Mouse (Mus musculus) embryo, embryonic 9.5 days (tissue): ENCODE data around the gene Tbkbp1.
"Not testable (repeated sequence)": the region's sequence is repeated elsewhere in the genome, so short reads cannot be mapped to it uniquely, and the experiment has no call there.

Experiments
- DNase-seq: peaks from one replicate; pipeline ENCODE4 v3.0.0-alpha.2; 2017; ENCODE audit errors: extremely low spot score

Tbkbp1 gene

DNA sequence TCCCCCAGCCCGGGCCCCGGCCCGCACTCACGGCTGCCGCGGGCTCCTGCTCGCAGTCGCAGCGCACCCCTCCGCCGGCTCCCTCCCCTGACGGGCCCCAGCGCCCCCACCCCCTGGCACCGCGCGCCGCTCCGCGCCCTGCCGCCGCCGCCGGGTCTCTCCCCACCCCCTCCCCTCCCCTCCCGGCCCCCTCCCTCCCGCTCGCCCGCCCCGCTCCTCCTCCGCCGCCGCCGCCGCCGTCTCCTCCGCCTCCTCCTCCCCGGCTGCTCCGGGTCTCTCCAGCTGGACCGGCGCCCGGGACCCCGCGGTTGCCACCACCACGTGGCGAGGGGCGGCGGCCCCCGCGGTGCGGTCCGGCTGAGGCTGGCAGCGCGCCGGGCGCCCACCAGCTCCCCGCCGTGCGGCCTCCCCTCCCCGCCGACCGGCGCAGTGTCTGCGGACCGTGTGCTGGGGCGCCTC is at the start of gene Tbkbp1:
Gene Tbkbp1 (minus strand): TSS at position 153 of the 459 bp plus-strand sequence.
- no peak for DNase-seq

DNA sequence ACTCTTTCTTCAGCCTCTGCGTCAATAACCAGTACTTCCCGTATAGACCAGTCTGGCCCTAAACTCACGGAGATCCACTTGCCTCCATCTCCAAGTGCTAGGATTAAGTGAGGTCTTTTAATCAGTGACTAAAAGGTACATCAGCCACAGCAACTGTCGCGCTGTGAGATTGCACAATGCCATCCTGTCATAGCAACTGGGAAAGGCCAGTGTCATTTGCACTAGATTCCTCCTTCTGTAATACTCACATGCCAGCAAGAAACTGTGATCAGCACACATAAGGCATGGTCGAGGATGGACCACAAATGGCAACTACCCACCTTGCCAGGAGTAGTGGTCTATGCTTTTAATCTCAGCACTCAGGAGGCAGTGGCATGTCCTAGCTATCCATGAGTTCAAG is 48.2 kb upstream of the Tbkbp1 start:
- DNase-seq = no peak

DNA sequence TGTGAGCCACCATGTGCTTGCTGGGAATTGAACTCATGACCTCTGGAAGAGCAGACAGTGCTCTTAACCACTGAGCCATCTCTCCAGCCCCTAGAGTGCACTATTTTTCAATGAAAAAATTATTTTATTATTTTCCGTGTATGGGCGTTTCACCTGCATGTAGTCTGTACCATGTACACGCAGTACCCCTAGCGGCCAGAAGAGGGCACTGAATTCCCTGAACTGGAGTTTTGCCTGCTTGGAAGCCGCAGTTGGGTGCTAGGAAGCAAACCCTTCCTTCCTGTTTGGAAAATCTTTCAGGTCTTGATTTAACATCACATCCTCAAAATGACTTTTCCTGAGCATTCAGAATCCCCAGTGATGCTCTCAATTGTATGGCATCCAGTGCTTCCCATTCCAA is 47.3 kb upstream of the Tbkbp1 start:
- DNase-seq = peak; percentile 52

- DNase-seq = no peak
These were observed 45.7 kb upstream of the Tbkbp1 start for GRCm38 (mm10) chr11:97197021-97197420.

DNA sequence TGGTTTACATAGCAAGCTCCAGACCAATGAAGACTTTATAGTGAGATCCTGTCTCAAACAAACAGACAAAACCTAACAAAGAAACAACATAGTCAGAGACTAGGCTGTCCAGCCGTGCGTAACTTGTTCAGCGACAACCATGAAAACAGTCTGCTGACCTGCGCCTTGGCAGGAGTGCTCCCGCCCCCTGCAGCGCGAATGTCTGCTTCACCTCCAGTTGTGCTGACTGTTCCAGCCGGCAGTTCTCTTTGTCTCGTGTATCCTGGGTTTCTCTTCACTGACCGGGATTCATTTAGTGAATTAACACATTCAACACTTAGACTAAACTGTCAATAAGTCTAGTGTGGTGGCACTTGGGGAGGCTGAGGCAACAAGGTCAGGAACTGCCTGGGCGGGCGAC is 45.2 kb upstream of the Tbkbp1 start:
- DNase-seq = no peak

DNA sequence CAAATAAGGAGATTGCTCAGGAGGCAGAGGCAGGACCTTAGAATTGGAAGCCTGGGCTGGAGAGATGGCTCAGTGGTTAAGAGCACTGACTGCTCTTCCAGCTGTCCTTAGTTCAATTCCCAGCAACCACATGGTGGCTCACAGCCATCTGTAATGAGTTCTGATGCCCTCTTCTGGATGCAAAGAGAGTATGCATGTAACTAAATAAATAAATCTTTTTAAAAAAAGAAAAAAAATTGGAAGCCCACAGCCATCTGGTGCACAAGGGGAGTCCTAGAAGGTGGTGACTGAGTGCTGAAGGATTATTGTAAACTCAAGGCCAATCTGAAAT is 41.3 kb upstream of the Tbkbp1 start:
- DNase-seq = no peak

DNA sequence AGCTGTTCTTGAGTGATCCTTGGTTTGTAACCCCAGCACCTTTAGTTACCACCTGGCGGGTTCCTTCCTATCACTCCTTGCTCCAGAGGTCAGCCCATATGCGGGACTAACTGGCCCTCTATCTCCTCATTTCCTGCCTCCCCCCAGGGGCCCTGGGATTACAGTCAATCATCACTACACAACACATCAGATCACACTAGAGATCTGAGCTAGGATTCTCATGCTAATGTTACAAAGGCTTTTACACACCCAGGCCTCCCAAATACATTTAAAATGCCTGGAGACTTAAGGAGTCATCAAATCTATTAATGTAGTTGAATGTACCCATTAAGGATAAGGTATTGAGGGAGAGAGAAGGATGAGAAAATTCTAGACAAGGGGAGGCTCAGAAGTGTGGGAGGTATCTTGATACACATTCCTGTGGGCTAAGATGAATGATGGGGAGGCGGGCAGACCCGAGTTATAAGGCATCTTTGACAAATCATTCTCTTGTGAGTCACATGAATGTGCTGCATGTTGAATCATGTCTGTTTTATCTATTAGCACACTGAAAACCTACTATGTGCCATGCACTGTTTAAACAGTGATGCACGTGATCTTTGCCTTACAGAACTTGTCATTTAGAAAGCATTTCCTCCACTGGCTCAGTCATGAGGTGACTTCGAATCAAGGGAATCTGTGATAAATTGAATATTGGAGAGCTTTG is 40.8 kb upstream of the Tbkbp1 start:
- no peak for DNase-seq

GRCm38 (mm10) chr11:97190992-97191391 is 39.7 kb upstream of the Tbkbp1 start:
- DNase-seq = no peak

DNA sequence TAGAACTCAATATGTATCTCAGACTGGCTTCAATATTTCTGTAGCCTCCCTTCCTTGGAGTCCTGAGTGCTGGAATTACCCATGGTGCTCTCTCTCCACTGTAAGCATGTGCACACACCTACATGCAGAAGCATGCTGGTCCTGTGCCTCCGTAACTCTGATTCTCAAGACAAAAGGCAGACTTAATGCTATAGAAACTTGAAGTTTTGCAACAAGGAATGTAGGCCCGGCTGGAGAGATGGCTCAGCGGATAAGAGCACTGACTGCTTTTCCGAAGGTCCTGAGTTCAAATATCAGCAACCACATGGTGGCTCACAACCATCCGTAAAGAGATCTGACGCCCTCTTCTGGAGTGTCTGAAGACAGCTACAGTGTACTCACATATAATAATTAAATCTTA is 38.4 kb upstream of the Tbkbp1 start:
- not testable (repeated sequence) for DNase-seq

DNA sequence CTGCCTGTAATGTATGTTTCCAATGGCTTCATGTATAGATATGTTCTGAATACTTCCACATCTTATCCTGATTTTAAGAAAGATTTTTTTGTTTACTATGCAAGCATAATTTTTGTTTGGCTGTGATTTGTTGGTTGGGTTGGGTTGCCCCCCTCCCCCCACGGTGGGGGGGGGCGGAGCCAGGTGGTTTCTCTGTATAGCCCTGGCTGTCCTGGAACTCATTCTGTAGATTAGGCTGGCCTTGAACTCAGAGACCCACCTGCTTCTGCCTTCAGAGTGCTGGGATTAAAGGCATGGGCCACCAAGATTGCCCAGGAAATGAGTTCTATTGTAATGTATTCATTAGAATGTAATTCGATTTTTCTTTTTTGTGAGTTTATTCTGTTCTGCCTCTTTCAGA is 37.9 kb upstream of the Tbkbp1 start:
- peak; percentile 28 for DNase-seq

GRCm38 (mm10) chr11:97188643-97188955 is 37.3 kb upstream of the Tbkbp1 start:
- DNase-seq = no peak

DNA sequence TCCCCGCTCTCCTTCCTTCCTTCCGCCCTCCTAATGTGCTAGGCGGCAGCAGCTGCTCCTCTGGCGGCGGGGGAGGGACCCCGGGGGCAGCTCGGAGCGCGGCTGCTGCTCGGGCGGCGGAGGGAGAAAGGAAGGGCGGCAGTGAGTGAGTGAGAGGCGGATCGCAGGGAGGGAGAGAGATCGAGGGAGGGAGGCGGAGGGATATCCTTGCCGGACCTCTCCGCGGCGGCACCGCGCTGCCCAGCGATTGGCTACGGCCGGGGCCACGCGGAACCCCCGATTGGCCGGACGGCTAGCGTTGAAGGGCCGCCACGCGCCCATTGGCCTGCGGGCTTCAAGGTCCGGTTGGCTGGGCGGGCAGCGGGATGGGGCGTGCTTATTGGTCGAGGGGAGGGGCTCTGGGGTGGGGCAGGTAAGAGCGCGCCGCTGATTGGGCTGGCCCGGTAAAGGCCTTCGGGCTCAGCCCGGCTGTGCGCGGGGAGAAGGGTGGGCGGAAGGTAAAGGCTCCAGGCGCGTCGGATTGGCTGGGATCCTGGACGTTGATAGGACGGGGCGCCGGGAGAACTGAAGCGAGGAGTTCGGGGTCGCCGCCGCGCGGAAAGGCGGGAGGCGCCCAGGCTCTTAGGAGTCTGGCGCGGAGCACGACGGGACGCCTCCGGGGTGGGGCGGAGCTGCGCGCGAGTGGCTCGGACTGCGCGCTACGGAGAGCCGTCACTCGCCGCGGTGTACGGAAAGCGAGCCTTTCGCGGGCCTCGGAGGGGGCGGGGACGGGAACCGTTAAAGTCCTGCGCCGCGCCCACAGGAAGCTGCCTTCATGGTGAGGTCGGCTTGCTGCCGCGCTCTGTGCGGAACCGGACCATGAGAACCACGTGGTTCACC is 36.7 kb upstream of the Tbkbp1 start, which contains the start of gene Kpnb1:
Gene Kpnb1 (minus strand): TSS at position 118 of the 879 bp plus-strand sequence.
- DNase-seq = peak; percentile 99

GRCm38 (mm10) chr11:97186947-97187763 is 35.9 kb upstream of the Tbkbp1 start:
- DNase-seq = peak; percentile 99

DNA sequence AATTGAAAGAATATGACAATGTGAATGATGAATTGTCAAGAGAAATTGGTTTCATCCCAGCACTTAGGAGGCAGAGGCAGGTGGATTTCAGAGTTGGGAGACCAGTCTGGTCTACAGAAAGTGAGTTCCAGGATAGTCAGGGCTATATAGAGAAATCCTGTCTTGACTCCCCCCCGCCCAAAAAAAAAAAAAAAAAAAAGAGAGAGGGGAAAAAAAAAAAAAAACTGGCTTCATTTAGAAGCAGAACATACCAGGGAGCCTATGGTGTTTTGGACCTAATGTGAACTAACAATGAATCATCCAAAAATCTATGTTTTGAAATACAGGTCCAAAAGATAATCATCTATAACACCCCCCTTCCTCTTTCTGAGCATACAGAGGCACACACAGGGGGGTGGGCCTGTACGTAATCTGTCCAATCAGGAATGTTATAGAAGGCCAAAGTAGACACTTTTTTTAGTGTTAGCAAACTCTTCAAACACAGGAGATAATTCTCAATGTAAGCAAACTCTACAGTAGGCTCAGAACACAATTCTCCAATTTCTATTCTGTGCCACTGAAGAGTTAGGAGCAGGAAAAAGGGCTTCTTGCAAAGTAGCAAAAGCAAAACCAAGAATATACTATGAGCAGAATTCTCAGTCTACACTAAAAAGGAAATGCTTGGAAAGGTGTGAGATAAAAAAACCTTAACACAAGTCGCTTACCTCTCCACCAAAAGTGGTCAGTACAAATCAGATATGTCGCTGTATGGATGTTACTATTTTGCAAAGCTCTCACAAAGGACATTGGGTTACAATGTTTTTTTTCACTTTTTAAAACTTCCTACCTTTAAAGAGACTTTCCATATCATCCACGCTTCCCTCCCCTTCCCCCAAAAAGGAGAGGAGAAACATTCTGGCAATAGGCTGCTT is 34.7 kb upstream of the Tbkbp1 start:
- no peak for DNase-seq

- DNase-seq = no peak
These were observed 33.6 kb upstream of the Tbkbp1 start for GRCm38 (mm10) chr11:97184875-97185274.

DNA sequence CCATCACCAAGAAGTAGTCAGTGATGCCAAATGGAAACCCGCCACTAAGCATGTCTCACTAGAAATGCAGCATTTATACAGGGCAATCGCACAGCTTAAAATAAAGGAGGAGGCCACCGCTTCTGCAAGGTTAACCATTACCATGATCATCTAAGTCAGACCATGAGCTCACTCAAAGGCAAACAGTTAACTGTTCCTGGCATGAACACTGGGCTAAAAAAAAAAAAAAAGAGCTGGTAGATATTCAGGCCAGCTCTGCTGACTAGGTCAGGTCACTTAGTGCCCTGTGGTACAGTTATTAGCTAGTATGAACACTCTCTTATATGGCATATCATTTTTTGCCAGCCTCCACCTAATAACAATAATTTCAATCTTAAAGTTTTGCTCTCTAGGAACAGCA is 31.2 kb upstream of the Tbkbp1 start:
- DNase-seq = no peak

DNA sequence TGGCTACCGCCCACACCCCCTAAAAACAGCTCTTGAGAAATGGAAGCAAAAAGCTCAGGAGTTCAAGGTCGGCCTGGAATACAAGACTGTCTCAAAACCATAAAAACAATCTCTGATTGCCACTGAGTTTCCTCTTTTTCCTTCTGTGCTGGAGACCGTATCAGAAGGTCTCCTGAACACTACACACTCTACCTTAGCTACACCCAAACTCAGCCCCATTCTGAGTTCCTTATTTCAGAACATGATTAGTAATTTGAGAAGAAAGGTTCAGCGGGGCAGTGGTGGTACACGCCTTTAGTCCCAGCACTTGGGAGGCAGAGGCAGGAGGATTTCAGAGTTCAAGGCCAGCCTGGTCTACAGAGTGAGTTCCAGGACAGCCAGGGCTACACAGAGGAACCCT is 29.8 kb upstream of the Tbkbp1 start:
- DNase-seq = no peak

- no peak for DNase-seq
These were observed 26.9 kb upstream of the Tbkbp1 start for GRCm38 (mm10) chr11:97178198-97178597.

- no peak for DNase-seq
These were observed 25.6 kb upstream of the Tbkbp1 start for GRCm38 (mm10) chr11:97176851-97177250.

DNA sequence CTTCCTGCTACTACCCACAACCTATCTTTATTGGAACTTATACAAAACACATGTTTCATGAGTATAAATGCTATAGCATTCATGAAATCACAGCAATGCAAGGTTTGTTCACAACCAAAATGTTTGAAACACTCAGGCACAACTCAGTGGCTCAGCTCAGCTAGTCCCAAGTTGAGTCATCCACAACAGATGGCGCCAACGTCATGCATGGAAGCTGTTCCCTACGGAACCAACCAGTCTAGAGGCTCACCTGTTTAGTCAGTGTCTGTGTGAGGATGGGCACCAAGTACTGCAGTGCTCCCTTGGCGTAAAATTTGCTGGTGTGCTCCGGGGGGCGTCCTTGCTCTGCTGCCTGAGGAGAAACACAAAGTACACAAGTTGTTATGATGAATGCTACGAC is 24.2 kb upstream of the Tbkbp1 start:
- no peak for DNase-seq

- no peak for DNase-seq
These were observed 9.0 kb upstream of the Tbkbp1 start for GRCm38 (mm10) chr11:97160341-97160740.
